Mouse (Mus musculus) heart, embryonic 11.5 days (tissue): ENCODE data around the gene Emc7. TPM values are rescaled to one million over a fixed set of nuclear protein-coding genes. Genes with fewer than 3 reads are reported as not detected.

Source experiments
- ATAC-seq: fragments of 200-750 bp; cut with Nextera tagmentation; replicated peaks from 2 replicates; pipeline ENCODE4 v1.8.0; 2017; ENCODE audit warnings: moderate library complexity; ENCODE audit not compliant: insufficient number of reproducible peaks, low FRiP score, low TSS enrichment
- H3K27ac ChIP-seq: fragments of 300-500 bp; sonication (generic); 2 replicates; pipeline ENCODE4 v1.5.1; 2014; ENCODE audit warnings: mild to moderate bottlenecking, low read depth, low read length
- H3K27me3 ChIP-seq: fragments of 300-500 bp; sonication (generic); 2 replicates; pipeline ENCODE4 v1.6.1; 2014; ENCODE audit warnings: mild to moderate bottlenecking, low read length, mixed read lengths; ENCODE audit not compliant: control insufficient read depth, insufficient read depth
- H3K36me3 ChIP-seq: fragments of 300-500 bp; sonication (generic); 2 replicates; pipeline ENCODE4 v1.6.1; 2014; ENCODE audit warnings: mild to moderate bottlenecking, low read length, moderate library complexity, mixed read lengths; ENCODE audit not compliant: control insufficient read depth, insufficient read depth
- H3K4me1 ChIP-seq: fragments of 300-500 bp; sonication (generic); 2 replicates; pipeline ENCODE4 v1.6.1; 2014; ENCODE audit warnings: low read length; ENCODE audit not compliant: control insufficient read depth, insufficient read depth
- H3K4me2 ChIP-seq: fragments of 300-500 bp; sonication (generic); 2 replicates; pipeline ENCODE4 v1.6.1; 2014; ENCODE audit warnings: mild to moderate bottlenecking, moderate library complexity
- H3K4me3 ChIP-seq: fragments of 300-500 bp; sonication (generic); 2 replicates; pipeline ENCODE4 v1.5.1; 2014; ENCODE audit warnings: low read depth, low read length
- H3K9ac ChIP-seq: fragments of 300-500 bp; sonication (generic); 2 replicates; pipeline ENCODE4 v1.6.1; 2014; ENCODE audit warnings: mild to moderate bottlenecking, low read depth, low read length, moderate library complexity
- H3K9me3 ChIP-seq: fragments of 300-500 bp; sonication (generic); replicated peaks from 2 replicates; pipeline ENCODE4 v1.6.1; 2016; ENCODE audit warnings: low read length; ENCODE audit not compliant: control insufficient read depth
- WGBS: fragments of 180-500 bp; shearing (Covaris S2); extraction: QIAGEN DNeasy Blood & Tissue Kit; methylation state at CpG from one replicate; pipeline ENCODE4 v1.1.7; 2014; ENCODE audit not compliant: insufficient replicate concordance; 5-methylcytosine and 5-hydroxymethylcytosine counted together
- polyA plus RNA-seq: library from polyadenylated mRNA; unstranded; fragments of >200 nt; fragmentation: Nextera tagmentation; extraction: Ambion mirVana; gene quantifications from 2 replicates; pipeline ENCODE4 v1.2.1, GENCODE M21; 2014

Emc7 gene
- polyA plus RNA-seq, 1 experiment from 2014 or later = 15.9 TPM

GRCm38 (mm10) chr2:112469542-112469941, 14.7 kb downstream of the Emc7 start:
- Histone ChIP-seq H3K27ac (0 out of 2 replicates have a peak overlapping the region, but pooled peaks have one; percentile 10), H3K36me3 (peaks cover 5% of the 10 kb centered on the region; the same call in 1 of the 2 replicates), H3K9ac (no peak overlapping the region), H3K9me3 (no peaks in the 10 kb centered on the region), H3K4me1 (peaks cover 6% of the 10 kb centered on the region; the same call in 1 of the 2 replicates), H3K4me3 (no peak overlapping the region), H3K27me3 (no peaks in the 10 kb centered on the region), H3K4me2 (no peak overlapping the region)
- ATAC-seq = no peak

- Histone ChIP-seq H3K9ac (no peak overlapping the region), H3K4me1 (peaks cover 6% of the 10 kb centered on the region; the same call in 1 of the 2 replicates), H3K9me3 (no peaks in the 10 kb centered on the region), H3K36me3 (peaks cover 3% of the 10 kb centered on the region; the same call in 1 of the 2 replicates), H3K27me3 (no peaks in the 10 kb centered on the region), H3K4me2 (no peak overlapping the region), H3K27ac (peak overlapping the region; percentile 55), H3K4me3 (no peak overlapping the region)
- WGBS = 56% methylated on average over 5 of the region's 5 CpGs
- no peak for ATAC-seq
These were observed 16.2 kb downstream of the Emc7 start for GRCm38 (mm10) chr2:112470961-112471381.

- ATAC-seq = no peak
- WGBS = 89% methylated on average over 2 of the region's 2 CpGs
- Histone ChIP-seq H3K27ac (no peak overlapping the region), H3K4me3 (no peak overlapping the region), H3K4me2 (no peak overlapping the region), H3K9me3 (no peaks in the 10 kb centered on the region), H3K27me3 (no peaks in the 10 kb centered on the region), H3K9ac (no peak overlapping the region), H3K4me1 (peaks cover 6% of the 10 kb centered on the region; the same call in 1 of the 2 replicates), H3K36me3 (no peaks in the 10 kb centered on the region)
These were observed 17.3 kb downstream of the Emc7 start for GRCm38 (mm10) chr2:112472076-112472475.

GRCm38 (mm10) chr2:112474997-112475724, 20.4 kb downstream of the Emc7 start:
- Histone ChIP-seq H3K27me3 (no peaks in the 10 kb centered on the region), H3K4me1 (peaks cover 5% of the 10 kb centered on the region; the same call in 1 of the 2 replicates), H3K4me3 (no peak overlapping the region), H3K36me3 (no peaks in the 10 kb centered on the region), H3K9ac (no peak overlapping the region), H3K27ac (no peak overlapping the region), H3K9me3 (no peaks in the 10 kb centered on the region), H3K4me2 (no peak overlapping the region)
- no peak for ATAC-seq
- WGBS = 66% methylated on average over 5 of the region's 5 CpGs

GRCm38 (mm10) chr2:112476554-112476953, 21.8 kb downstream of the Emc7 start:
- Histone ChIP-seq H3K9ac (no peak overlapping the region), H3K9me3 (no peaks in the 10 kb centered on the region), H3K4me2 (no peak overlapping the region), H3K27ac (no peak overlapping the region), H3K4me3 (no peak overlapping the region), H3K27me3 (no peaks in the 10 kb centered on the region), H3K4me1 (no peaks in the 10 kb centered on the region), H3K36me3 (no peaks in the 10 kb centered on the region)
- WGBS = 74% methylated on average over 6 of the region's 6 CpGs
- ATAC-seq = no peak

- WGBS = 78% methylated on average over 5 of the region's 5 CpGs
- no peak for ATAC-seq
- no peaks in the 10 kb centered on the region for H3K4me1 ChIP-seq
These were observed 25.9 kb downstream of the Emc7 start, which contains the start of gene Chrm5 for GRCm38 (mm10) chr2:112480669-112481068. TSS of gene Chrm5 (minus strand) at chr2:112480769.

GRCm38 (mm10) chr2:112481564-112481963, 26.8 kb downstream of the Emc7 start:
- H3K4me1 ChIP-seq = no peaks in the 10 kb centered on the region
- no peak for ATAC-seq
- H3K9me3 ChIP-seq = no peaks in the 10 kb centered on the region
- no peaks in the 10 kb centered on the region for H3K36me3 ChIP-seq
- H3K27me3 ChIP-seq = no peaks in the 10 kb centered on the region
- H3K4me2 ChIP-seq = no peak overlapping the region
- 0% methylated on average over 2 of the region's 2 CpGs for WGBS
- no peak overlapping the region for H3K9ac ChIP-seq
- H3K27ac ChIP-seq = no peak overlapping the region
- H3K4me3 ChIP-seq = no peak overlapping the region

More at GRCm38 (mm10) chr2:112480669-112481068, 25.9 kb downstream of the Emc7 start, which contains the start of gene Chrm5:
- no peaks in the 10 kb centered on the region for H3K36me3 ChIP-seq
- no peaks in the 10 kb centered on the region for H3K27me3 ChIP-seq
- H3K27ac ChIP-seq = no peak within 1 kb of the TSS
- H3K4me2 ChIP-seq = no peak within 1 kb of the TSS
- no peak within 1 kb of the TSS for H3K4me3 ChIP-seq
- H3K9me3 ChIP-seq = no peaks in the 10 kb centered on the region
- H3K9ac ChIP-seq = no peak within 1 kb of the TSS

- no peaks in the 10 kb centered on the region for H3K27me3 ChIP-seq
- H3K9me3 ChIP-seq = no peaks in the 10 kb centered on the region
- H3K4me2 ChIP-seq = no peak overlapping the region
- 75% methylated on average over 5 of the region's 5 CpGs for WGBS
- no peak overlapping the region for H3K4me3 ChIP-seq
- H3K27ac ChIP-seq = no peak overlapping the region
- H3K36me3 ChIP-seq = no peaks in the 10 kb centered on the region
- no peak overlapping the region for H3K9ac ChIP-seq
- ATAC-seq = no peak
- H3K4me1 ChIP-seq = no peaks in the 10 kb centered on the region
These were observed 27.9 kb downstream of the Emc7 start for GRCm38 (mm10) chr2:112482533-112483333.
